25 mouse cellular contexts compared by ENCODE assay signal in genomic region chr7:115719791-115720190, GRCm38 (mm10).
DNase-seq lines count a peak whose midpoint lies in the region; ATAC-seq and TF ChIP-seq lines count a peak whose summit lies in the region.
"Had no signal": no experiment of that assay in that cellular context is flagged by ENCODE, and none has a peak within 500 bp of the region (broad histone marks: within the 10 kb centered on the region; RNA-seq: fewer than 3 reads in every experiment).

No protein-coding gene starts in this region.

- TF ChIP-seq POLR2A in liver, adult 2 months (IDR thresholded peaks at IDR 0.05; ENCODE audit: extremely low read depth, insufficient read depth, low read length), result no peak

- H3K4me2 ChIP-seq in kidney, embryonic 16.5 days (replicated peaks; ENCODE audit: low read depth, low read length), result no peak overlapping the region
- no peak overlapping the region for H3K4me2 ChIP-seq in liver, embryonic 11.5 days
- H3K4me2 ChIP-seq: embryonic facial prominence, embryonic 12.5 days; forebrain, embryonic 13.5 days had no signal

- H3K79me2 ChIP-seq in liver, adult 2 months (ENCODE audit: control insufficient read depth, insufficient read depth, low read length), result peaks cover 3% of the 10 kb centered on the region; the same call in 1 of the 2 replicates

- H3K9ac ChIP-seq in kidney, embryonic 16.5 days (replicated peaks; ENCODE audit: low read length), result no peak overlapping the region
- no peak overlapping the region for H3K9ac ChIP-seq in liver, adult 2 months (ENCODE audit: low read depth, low read length)
- no peak overlapping the region for H3K9ac ChIP-seq in liver, embryonic 11.5 days (ENCODE audit: low read depth, low read length)
- H3K9ac ChIP-seq: embryonic facial prominence, embryonic 12.5 days; forebrain, embryonic 13.5 days had no signal

- H3K36me3 ChIP-seq in kidney, embryonic 16.5 days (ENCODE audit: insufficient read depth, low read length), result no peaks in the 10 kb centered on the region
- no peaks in the 10 kb centered on the region for H3K36me3 ChIP-seq in liver, adult 2 months (ENCODE audit: control insufficient read depth, insufficient read depth, low read length)
- no peaks in the 10 kb centered on the region for H3K36me3 ChIP-seq in liver, embryonic 11.5 days (ENCODE audit: control insufficient read depth, insufficient read depth, low read length)
- H3K36me3 ChIP-seq: embryonic facial prominence, embryonic 10.5 days; embryonic facial prominence, embryonic 12.5 days; G1E had no signal

- no peaks in the 10 kb centered on the region for H3K9me3 ChIP-seq in kidney, embryonic 16.5 days (ENCODE audit: low read length)
- H3K9me3 ChIP-seq in liver, embryonic 11.5 days (ENCODE audit: control insufficient read depth, low read length), result no peaks in the 10 kb centered on the region
- H3K9me3 ChIP-seq: embryonic facial prominence, embryonic 10.5 days; embryonic facial prominence, embryonic 12.5 days; forebrain, embryonic 13.5 days; G1E had no signal

- ATAC-seq in kidney, embryonic 16.5 days (ENCODE audit: low FRiP score, low TSS enrichment), result no peak
- ATAC-seq in liver, embryonic 11.5 days (replicated peaks; ENCODE audit: low FRiP score), result no peak
- ATAC-seq: activated CD4-positive, CD25-positive, alpha-beta regulatory T cell, adult 4 months; CD4-positive, CD25-positive, alpha-beta regulatory T cell, adult 4 months; forebrain, embryonic 13.5 days; Patski had no signal

- no peak overlapping the region for H3K4me3 ChIP-seq in kidney, embryonic 16.5 days (ENCODE audit: low read length)
- H3K4me3 ChIP-seq in liver, adult 2 months (ENCODE audit: insufficient read depth, low read depth, low read length), result no peak overlapping the region
- H3K4me3 ChIP-seq in liver, embryonic 11.5 days (ENCODE audit: low read depth, low read length), result no peak overlapping the region
- H3K4me3 ChIP-seq: embryonic facial prominence, embryonic 10.5 days; embryonic facial prominence, embryonic 12.5 days; forebrain, embryonic 13.5 days had no signal

- no peak for TF ChIP-seq CTCF in liver, adult 2 months (IDR thresholded peaks at IDR 0.05; ENCODE audit: low read depth, low read length)

- peak; percentile 15 for DNase-seq in kidney, adult 11 months
- no peak for DNase-seq in kidney, postnatal 10 days
- peak; percentile 35 to 36 for DNase-seq in kidney, adult 8-10 months
- no peak for DNase-seq in kidney, adult 18-20 months
- DNase-seq in kidney, postnatal 14 days, result peak; percentile 21
- peak; percentile 56 for DNase-seq in liver, adult 2 months (ENCODE audit: extremely low read depth, low read depth, low spot score)
- no peak for DNase-seq in liver, embryonic 11.5 days (ENCODE audit: low spot score)
- DNase-seq: adrenal gland, adult 8-10 months; adrenal gland, postnatal 14 days; adrenal gland, postnatal 36 days; B cell, adult 2 months; cerebellum, adult 11-12 months; cerebellum, adult 2 months; cerebellum, adult 9-10 months; cerebellum, postnatal 10 days; cerebellum, postnatal 25 days had no signal

- H3K27me3 ChIP-seq in kidney, embryonic 16.5 days (ENCODE audit: insufficient read depth, low read length), result no peaks in the 10 kb centered on the region
- H3K27me3 ChIP-seq in liver, adult 2 months (ENCODE audit: control insufficient read depth, insufficient read depth, low read length), result no peaks in the 10 kb centered on the region
- no peaks in the 10 kb centered on the region for H3K27me3 ChIP-seq in liver, embryonic 11.5 days (replicated peaks; ENCODE audit: control insufficient read depth, insufficient read depth, low read length)
- H3K27me3 ChIP-seq: CH12.LX; embryonic facial prominence, embryonic 12.5 days; forebrain, embryonic 13.5 days; Patski had no signal

- H3K27ac ChIP-seq in kidney, embryonic 16.5 days (ENCODE audit: low read length), result no peak overlapping the region
- H3K27ac ChIP-seq in liver, adult 2 months (replicated peaks; ENCODE audit: insufficient read depth, low read depth, low read length), result no peak overlapping the region
- H3K27ac ChIP-seq in liver, embryonic 11.5 days (ENCODE audit: low read depth, low read length), result no peak overlapping the region
- H3K27ac ChIP-seq: embryonic facial prominence, embryonic 10.5 days; embryonic facial prominence, embryonic 12.5 days; forebrain, embryonic 13.5 days had no signal

- H3K4me1 ChIP-seq in kidney, embryonic 16.5 days (ENCODE audit: insufficient read depth, low read length), result no peaks in the 10 kb centered on the region
- H3K4me1 ChIP-seq in liver, adult 2 months (ENCODE audit: control insufficient read depth, insufficient read depth, low read length), result peaks cover 3% of the 10 kb centered on the region
- no peaks in the 10 kb centered on the region for H3K4me1 ChIP-seq in liver, embryonic 11.5 days (replicated peaks; ENCODE audit: control insufficient read depth, insufficient read depth, low read length)
- H3K4me1 ChIP-seq: embryonic facial prominence, embryonic 12.5 days had no signal

- 93% methylated on average over 3 of the region's 3 CpGs for WGBS in kidney, embryonic 16.5 days
- WGBS in liver, adult 2 months, result 32% methylated on average over 3 of the region's 3 CpGs
- 88% methylated on average over 3 of the region's 3 CpGs for WGBS in liver, embryonic 11.5 days

Comparison
In these comparisons a context has a peak if more than half of its experiments do, and no peak if none do; other contexts are left out.
1. DNase-seq: peak in kidney, adult 11 months (single experiment), kidney, adult 8-10 months (2 of 2), kidney, postnatal 14 days (single experiment) and liver, adult 2 months (single experiment); none in kidney, postnatal 10 days (single experiment), kidney, adult 18-20 months (single experiment) and liver, embryonic 11.5 days (single experiment).